Mouse (Mus musculus) limb, embryonic 15.5 days (tissue): ENCODE measurements around the gene Chka. TPM values are rescaled to one million over a fixed set of nuclear protein-coding genes. Genes with fewer than 3 reads are reported as not detected.

Experiments used
- ATAC-seq: fragments of 200-750 bp; cut with Nextera tagmentation; 2 replicates; pipeline ENCODE4 v1.8.0; 2017; ENCODE audit warnings: low read depth, moderate TSS enrichment; ENCODE audit not compliant: insufficient number of reproducible peaks, low FRiP score, low TSS enrichment
- H3K27ac ChIP-seq: fragments of 300-500 bp; sonication (generic); 2 replicates; pipeline ENCODE4 v1.5.1; 2015; ENCODE audit warnings: moderate library complexity, mild to moderate bottlenecking, inconsistent platforms
- H3K27me3 ChIP-seq: fragments of 300-500 bp; sonication (generic); 2 replicates; pipeline ENCODE4 v1.6.1; 2015; ENCODE audit warnings: inconsistent platforms
- H3K36me3 ChIP-seq: fragments of 300-500 bp; sonication (generic); 2 replicates; pipeline ENCODE4 v1.6.1; 2015; ENCODE audit warnings: inconsistent platforms
- H3K4me1 ChIP-seq: fragments of 300-500 bp; sonication (generic); 2 replicates; pipeline ENCODE4 v1.6.1; 2015; ENCODE audit warnings: inconsistent platforms
- H3K4me2 ChIP-seq: fragments of 300-500 bp; sonication (generic); 2 replicates; pipeline ENCODE4 v1.6.1; 2015; ENCODE audit warnings: mild to moderate bottlenecking, inconsistent platforms
- H3K4me3 ChIP-seq: fragments of 300-500 bp; sonication (generic); 2 replicates; pipeline ENCODE4 v1.5.1; 2015; ENCODE audit warnings: mild to moderate bottlenecking, inconsistent platforms
- H3K9ac ChIP-seq: fragments of 300-500 bp; sonication (generic); 2 replicates; pipeline ENCODE4 v1.6.1; 2015; ENCODE audit warnings: inconsistent platforms
- H3K9me3 ChIP-seq: fragments of 300-500 bp; sonication (generic); 2 replicates; pipeline ENCODE4 v1.6.1; 2016; ENCODE audit warnings: inconsistent platforms
- WGBS: fragments of 180-500 bp; shearing (Covaris S2); methylation state at CpG from one replicate; pipeline ENCODE4 v1.1.7; 2015; 5-methylcytosine and 5-hydroxymethylcytosine counted together
- polyA plus RNA-seq: library from polyadenylated mRNA; unstranded; fragments of >200 nt; fragmentation: Nextera tagmentation; extraction: Ambion mirVana; gene quantifications from 2 replicates; pipeline ENCODE4 v1.2.1, GENCODE M21; 2015

The Chka gene
- polyA plus RNA-seq, 1 experiment from 2014 or later, result 32.3 TPM

DNA sequence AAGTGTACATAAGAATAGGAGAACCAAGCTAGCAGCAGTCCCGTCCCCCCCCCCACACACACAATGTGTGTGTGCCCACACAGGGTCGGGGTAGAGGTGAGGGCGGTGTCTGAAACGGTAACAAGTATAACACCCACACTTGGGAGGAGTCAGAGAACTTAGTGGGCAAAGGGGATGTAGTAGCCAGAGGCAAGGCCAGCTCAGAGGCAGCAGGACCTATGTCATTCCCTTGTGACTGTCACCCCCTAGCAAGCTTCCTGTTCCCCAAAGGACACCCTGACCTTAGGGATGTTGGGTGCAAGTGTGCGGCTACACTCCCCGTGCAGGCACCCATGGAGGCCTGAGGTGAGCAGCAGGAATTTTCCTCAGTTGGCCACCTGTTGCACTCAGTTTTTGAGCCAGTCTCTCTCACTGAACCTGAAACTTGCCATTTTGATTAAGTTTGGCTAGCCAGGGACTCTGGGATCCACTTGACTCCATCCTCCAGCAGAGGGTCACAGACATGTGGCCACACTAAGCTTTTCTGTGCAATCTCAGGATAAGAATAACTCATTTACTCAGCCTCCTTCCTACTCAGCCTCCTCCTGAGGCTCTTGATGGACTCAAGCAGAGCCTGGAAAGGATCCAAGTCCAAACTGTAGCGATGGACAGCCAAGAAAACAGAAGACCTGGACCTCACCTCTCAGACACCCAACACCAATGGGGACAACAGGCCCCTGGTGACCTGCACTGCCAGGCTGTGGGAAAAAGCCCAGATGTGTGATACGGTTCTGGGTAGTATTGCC lies 56.5 kb downstream of the Chka start:
- Histone ChIP-seq H3K9me3 (no peaks in the 10 kb centered on the region), H3K4me1 (peaks cover 56% of the 10 kb centered on the region), H3K4me3 (peak overlapping the region; percentile 74), H3K4me2 (peak overlapping the region; percentile 83), H3K27me3 (no peaks in the 10 kb centered on the region), H3K9ac (no peak overlapping the region), H3K27ac (no peak overlapping the region), H3K36me3 (peaks cover 44% of the 10 kb centered on the region)
- 68% methylated on average over 8 of the region's 8 CpGs for WGBS
- no peak for ATAC-seq

DNA sequence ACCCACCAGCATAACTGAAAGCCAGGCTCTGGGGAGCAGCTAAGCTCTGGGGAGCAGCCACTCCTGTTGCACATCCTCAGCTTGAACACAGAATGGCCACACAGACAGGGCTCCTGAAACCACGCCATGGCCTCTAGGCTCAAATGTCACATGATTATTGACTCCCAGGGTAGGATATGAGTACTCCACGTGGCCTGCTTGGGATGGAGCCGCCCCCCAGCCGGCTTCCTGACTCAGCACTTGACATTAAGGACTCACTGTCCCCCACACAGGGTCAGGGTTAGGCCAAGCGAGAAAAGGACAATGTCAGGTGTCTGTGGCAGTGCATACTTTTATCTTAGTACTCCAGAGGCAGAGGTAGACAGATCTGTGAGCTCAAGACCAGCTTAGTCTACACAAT lies 58.6 kb downstream of the Chka start:
- Histone ChIP-seq H3K4me1 (peaks cover 53% of the 10 kb centered on the region), H3K27ac (no peak overlapping the region), H3K36me3 (peaks cover 34% of the 10 kb centered on the region), H3K4me3 (no peak overlapping the region), H3K9me3 (no peaks in the 10 kb centered on the region), H3K27me3 (no peaks in the 10 kb centered on the region), H3K4me2 (no peak overlapping the region), H3K9ac (no peak overlapping the region)
- ATAC-seq, result no peak
- 81% methylated on average over 5 of the region's 5 CpGs for WGBS

DNA sequence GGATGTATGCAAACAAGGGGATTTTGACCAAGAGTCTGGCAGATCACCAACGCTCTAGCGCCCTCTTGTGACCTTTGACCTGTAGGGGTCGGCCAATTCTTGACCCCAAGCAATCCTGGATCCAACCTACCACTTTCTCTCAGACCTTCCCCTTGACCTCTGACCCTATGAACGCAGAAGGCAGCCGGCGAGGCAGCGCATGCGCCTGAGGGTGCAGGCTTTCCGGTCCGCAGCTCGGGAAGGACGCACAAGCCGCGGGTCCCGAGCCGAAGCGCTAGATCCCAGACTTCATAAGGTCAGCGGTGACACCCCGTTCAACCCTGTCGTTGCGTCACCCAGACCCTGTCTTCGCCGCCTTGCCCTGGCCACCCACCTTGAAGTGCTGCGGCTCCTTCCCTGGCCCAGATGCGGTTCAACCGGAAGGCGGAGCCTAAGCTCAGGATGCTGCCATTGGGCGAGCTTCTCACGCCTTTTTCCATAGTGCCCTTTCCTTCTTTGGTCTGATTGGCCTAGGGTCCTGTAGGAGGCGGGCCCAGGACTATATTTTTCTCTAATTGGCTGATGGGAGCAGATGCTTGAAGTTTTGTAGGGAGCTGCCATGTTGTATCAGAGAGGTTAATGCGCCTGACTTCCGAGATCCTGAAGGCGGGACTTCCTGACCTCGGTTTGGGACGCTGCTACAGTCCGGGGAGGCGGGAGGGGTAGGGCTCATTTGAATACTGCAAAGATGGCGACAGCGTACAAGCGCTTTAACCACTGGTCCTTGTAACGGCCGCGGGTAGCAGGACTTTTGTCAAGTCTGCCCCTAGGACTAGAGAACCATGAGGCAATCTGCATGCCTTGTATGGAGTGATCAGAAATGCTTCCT lies 61.0 kb downstream of the Chka start, which contains the start of gene Ndufs8:
Ndufs8 (minus strand) TSS at position 438 of the 868 bp plus-strand sequence.
- peak within 1 kb of the TSS; percentile 66 for H3K4me3 ChIP-seq
- H3K4me1 ChIP-seq, result peaks cover 31% of the 10 kb centered on the region
- H3K36me3 ChIP-seq, result peaks cover 34% of the 10 kb centered on the region
- WGBS, result under 1% methylated on average over 43 of the region's 43 CpGs
- H3K27me3 ChIP-seq, result no peaks in the 10 kb centered on the region
- ATAC-seq, result peak; percentile 95
- H3K9me3 ChIP-seq, result no peaks in the 10 kb centered on the region
- peak within 1 kb of the TSS; percentile 84 for H3K27ac ChIP-seq
- H3K9ac ChIP-seq, result peak within 1 kb of the TSS; percentile 51
- H3K4me2 ChIP-seq, result peak within 1 kb of the TSS; percentile 59

DNA sequence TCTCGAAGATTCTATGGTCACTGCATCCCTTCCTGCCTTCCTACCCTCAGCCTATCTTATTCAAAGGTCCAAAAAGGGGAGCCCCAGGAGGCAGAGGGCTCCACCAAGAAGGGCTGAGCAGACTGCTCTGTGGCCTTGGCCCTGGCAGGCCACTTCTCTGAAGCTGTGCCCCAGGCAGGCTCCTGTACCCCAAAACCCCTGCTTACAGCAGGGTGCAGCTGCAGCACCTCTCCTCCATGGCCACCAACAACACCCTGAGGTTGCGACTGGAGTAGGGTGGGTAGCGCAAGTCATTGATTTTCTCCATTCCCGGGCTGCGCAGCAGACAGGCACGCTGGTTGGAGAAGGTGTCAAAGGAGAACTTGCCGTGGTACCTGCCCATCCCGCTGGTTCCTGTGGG lies 62.1 kb downstream of the Chka start:
- no peaks in the 10 kb centered on the region for H3K9me3 ChIP-seq
- H3K9ac ChIP-seq, result peak overlapping the region; percentile 44; the same call in 1 of the 2 replicates
- H3K4me2 ChIP-seq, result peak overlapping the region; percentile 59
- H3K4me3 ChIP-seq, result peak overlapping the region; percentile 66
- H3K27ac ChIP-seq, result peak overlapping the region; percentile 84; the same call in 1 of the 2 replicates
- no peak for ATAC-seq
- no peaks in the 10 kb centered on the region for H3K27me3 ChIP-seq
- H3K36me3 ChIP-seq, result peaks cover 27% of the 10 kb centered on the region
- 86% methylated on average over 8 of the region's 8 CpGs for WGBS
- peaks cover 24% of the 10 kb centered on the region for H3K4me1 ChIP-seq

DNA sequence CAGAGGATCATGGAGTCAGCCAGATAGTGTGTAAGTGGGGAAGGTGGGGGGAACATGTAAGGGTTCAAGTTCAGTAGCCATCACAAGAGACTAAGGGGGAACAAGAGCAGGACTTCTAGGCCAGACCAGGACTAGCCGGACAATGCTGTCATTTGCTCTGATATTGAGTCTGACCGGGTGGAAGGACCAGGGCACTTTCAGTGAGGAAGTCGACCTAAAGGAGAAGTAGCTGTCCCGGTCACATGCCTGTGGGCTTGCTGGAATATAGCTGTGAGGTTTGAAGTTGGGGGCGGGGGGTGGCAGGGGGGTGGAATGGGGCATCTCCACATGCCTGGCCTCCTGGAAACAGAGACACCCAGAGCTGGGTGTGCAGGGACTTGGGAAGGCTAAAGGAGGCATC lies 63.0 kb downstream of the Chka start:
- H3K9me3 ChIP-seq, result no peaks in the 10 kb centered on the region
- H3K4me1 ChIP-seq, result peaks cover 24% of the 10 kb centered on the region
- no peaks in the 10 kb centered on the region for H3K27me3 ChIP-seq
- no peak overlapping the region for H3K27ac ChIP-seq
- WGBS, result 87% methylated on average over 5 of the region's 5 CpGs
- no peak overlapping the region for H3K4me3 ChIP-seq
- H3K36me3 ChIP-seq, result peaks cover 18% of the 10 kb centered on the region
- no peak for ATAC-seq
- H3K4me2 ChIP-seq, result no peak overlapping the region
- H3K9ac ChIP-seq, result no peak overlapping the region

DNA sequence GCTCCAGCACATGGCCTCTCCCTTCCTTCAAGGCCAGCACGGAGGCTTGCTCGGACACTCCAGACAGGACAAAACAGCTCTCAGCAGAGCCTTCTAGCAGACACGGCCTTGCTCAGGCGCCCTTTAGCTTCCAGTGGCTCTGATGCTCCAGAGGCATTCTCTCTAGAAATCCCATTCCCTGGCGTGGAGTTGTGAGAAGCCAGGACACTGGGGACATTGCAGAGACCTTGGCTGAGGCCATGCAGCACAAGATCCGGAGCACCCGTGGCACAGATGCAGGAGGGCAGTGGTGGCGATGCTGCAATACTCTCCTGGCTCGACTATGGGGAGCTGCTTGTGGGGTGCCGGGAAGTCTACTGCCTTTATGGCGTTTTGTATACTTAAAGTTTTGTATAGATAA lies 65.2 kb downstream of the Chka start:
- no peaks in the 10 kb centered on the region for H3K27me3 ChIP-seq
- ATAC-seq, result no peak
- WGBS, result 71% methylated on average over 11 of the region's 11 CpGs

DNA sequence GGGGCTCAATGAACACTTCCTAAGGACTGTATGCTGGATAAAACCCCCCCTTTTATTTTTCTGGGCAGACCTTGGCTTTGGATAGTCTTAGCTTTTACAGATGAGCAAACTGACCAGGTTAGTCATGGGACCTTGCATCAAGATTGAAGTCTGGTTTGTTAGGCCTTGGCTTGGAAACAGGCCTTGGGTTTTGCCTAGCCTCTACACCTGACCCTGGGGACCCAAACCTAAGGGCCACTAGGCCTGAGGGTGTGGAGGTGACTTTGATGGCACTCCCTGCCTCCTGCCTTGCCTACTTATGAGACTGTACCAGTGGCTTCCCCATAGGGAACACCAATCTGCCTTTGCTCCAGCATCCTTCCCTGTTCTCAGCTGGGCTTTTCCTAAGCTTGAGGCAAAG lies 68.4 kb downstream of the Chka start:
- Histone ChIP-seq H3K4me1 (peaks cover 4% of the 10 kb centered on the region; the same call in 1 of the 2 replicates), H3K4me2 (no peak overlapping the region), H3K27ac (no peak overlapping the region), H3K4me3 (no peak overlapping the region), H3K9me3 (no peaks in the 10 kb centered on the region), H3K9ac (no peak overlapping the region), H3K36me3 (no peaks in the 10 kb centered on the region), H3K27me3 (no peaks in the 10 kb centered on the region)
- no peak for ATAC-seq

More for the DNA sequence above, 65.2 kb downstream of the Chka start:
- H3K9me3 ChIP-seq, result no peaks in the 10 kb centered on the region
- no peaks in the 10 kb centered on the region for H3K36me3 ChIP-seq
- no peak overlapping the region for H3K27ac ChIP-seq
- H3K9ac ChIP-seq, result no peak overlapping the region
- no peak overlapping the region for H3K4me2 ChIP-seq
- peaks cover 15% of the 10 kb centered on the region for H3K4me1 ChIP-seq
- no peak overlapping the region for H3K4me3 ChIP-seq

DNA sequence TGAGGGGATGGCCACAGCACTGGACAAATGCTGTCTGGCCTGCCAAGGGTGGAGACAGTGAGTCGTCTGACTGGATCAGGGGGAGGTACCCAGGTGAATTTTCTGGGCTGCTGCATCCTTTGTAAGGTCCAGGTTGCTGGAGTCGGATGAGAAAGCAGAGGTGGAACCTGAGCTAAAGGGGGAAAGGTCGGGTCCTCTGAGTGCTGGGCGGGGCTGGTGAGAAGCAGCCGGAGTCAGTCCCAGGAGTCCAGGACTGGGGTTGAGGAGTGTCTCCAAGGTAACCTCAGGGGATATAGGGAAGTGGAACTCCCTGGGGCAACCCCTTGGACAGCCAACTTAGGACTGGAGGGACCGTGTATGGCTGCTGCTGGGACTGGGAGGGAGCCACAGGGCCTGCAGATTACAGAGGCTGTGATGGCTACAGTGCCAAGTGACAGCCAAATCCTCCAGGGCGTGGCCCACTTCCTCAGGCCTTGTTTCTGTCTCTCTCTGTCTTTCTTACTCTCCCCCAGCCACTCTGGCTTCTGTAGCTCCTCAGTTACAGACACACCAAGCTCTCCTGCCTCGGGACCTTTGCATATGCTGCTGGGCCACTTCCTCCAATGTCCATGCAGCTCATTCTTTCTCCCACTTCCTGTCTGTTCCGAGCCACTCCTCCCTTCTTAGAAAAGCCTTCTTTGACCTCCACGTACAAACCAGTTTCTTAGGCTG lies 71.2 kb downstream of the Chka start:
- Histone ChIP-seq H3K9me3 (no peaks in the 10 kb centered on the region), H3K27ac (peak overlapping the region; percentile 35), H3K27me3 (no peaks in the 10 kb centered on the region), H3K36me3 (no peaks in the 10 kb centered on the region), H3K9ac (0 out of 2 replicates have a peak overlapping the region, but pooled peaks have one; percentile 2), H3K4me1 (peaks cover 18% of the 10 kb centered on the region), H3K4me3 (no peak overlapping the region), H3K4me2 (no peak overlapping the region)
- 53% methylated on average over 10 of the region's 10 CpGs for WGBS
- ATAC-seq, result no peak

DNA sequence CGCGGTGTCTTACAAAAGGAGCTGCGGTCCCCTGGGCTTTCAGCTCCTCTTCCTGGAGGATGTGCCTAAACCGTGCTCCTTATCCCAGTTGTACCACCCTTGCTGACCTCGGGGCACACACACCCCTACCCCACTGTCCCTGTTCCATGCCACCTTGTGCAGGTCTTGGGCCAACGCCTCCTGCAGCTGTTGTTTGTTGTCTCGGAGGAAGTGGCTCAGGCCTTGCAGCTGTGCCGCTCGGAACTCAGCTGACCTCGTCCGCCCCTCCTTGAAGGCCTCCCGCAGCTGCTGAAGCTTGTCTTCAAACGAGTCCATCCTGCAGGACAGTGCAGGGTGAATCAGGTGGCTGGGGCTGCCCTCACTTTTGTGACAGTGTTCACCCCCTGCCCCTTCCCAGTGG lies 72.0 kb downstream of the Chka start:
- 54% methylated on average over 13 of the region's 13 CpGs for WGBS
- no peak overlapping the region for H3K9ac ChIP-seq
- H3K4me3 ChIP-seq, result no peak overlapping the region
- H3K4me2 ChIP-seq, result no peak overlapping the region
- H3K9me3 ChIP-seq, result no peaks in the 10 kb centered on the region
- H3K36me3 ChIP-seq, result no peaks in the 10 kb centered on the region
- peak; percentile 42; the same call in 1 of the 2 replicates for ATAC-seq
- H3K27ac ChIP-seq, result peak overlapping the region; percentile 35
- H3K4me1 ChIP-seq, result peaks cover 18% of the 10 kb centered on the region
- H3K27me3 ChIP-seq, result no peaks in the 10 kb centered on the region

DNA sequence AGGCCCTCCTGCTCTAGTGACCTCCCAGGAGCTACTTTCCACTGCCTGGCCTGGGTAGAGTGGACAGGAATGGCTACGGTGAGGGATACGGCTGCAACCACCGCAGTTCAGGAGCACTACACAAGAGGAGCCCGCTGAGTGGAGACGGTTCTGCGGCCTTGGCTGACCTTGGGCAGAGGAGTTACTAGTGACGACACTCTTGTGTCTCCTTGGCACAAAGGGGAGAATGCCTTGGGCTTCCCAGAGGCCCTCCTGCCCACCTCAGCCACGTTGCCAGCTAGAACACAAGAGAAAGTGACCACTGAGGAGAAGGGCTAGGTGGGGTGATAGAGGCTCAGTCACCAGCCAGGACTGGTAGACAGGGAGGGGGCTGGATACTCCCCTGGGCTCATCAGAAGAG lies 72.6 kb downstream of the Chka start:
- peaks cover 23% of the 10 kb centered on the region for H3K4me1 ChIP-seq
- 0 out of 2 replicates have a peak overlapping the region, but pooled peaks have one; percentile 35 for H3K27ac ChIP-seq
- H3K27me3 ChIP-seq, result no peaks in the 10 kb centered on the region
- H3K9me3 ChIP-seq, result no peaks in the 10 kb centered on the region
- no peak overlapping the region for H3K4me3 ChIP-seq
- no peak overlapping the region for H3K9ac ChIP-seq
- no peaks in the 10 kb centered on the region for H3K36me3 ChIP-seq
- H3K4me2 ChIP-seq, result no peak overlapping the region
- WGBS, result 83% methylated on average over 8 of the region's 8 CpGs
- no peak for ATAC-seq

DNA sequence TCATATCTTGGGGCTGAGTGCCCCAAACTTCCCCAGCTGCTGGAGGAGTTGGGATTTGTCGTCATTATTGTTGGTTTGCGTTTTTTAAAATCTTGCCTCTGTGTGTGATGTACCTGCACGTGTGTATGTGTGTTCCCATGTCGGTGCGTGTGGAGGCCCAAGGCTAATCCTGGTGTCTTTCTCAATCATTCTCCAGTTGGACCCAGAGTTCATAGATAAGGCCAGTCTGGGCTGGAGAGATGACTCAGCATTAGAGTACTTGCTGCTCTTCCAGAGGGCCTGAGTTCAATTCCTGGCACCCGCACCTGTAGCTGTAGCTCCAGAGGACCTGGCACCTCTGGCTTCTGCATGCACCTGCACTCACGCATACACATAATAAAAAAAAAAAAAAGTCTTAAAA lies 73.3 kb downstream of the Chka start:
- Histone ChIP-seq H3K4me3 (no peak overlapping the region), H3K27me3 (no peaks in the 10 kb centered on the region), H3K9me3 (no peaks in the 10 kb centered on the region), H3K4me2 (no peak overlapping the region), H3K36me3 (no peaks in the 10 kb centered on the region), H3K4me1 (peaks cover 30% of the 10 kb centered on the region), H3K27ac (no peak overlapping the region), H3K9ac (no peak overlapping the region)
- ATAC-seq, result no peak
- 90% methylated on average over 7 of the region's 7 CpGs for WGBS
